Mouse (Mus musculus): ENCODE results near the gene Mtif3. TPM values are rescaled to one million over a fixed set of nuclear protein-coding genes. Genes with fewer than 3 reads are reported as not detected.
"Not testable (repeated sequence)": the region's sequence is repeated elsewhere in the genome, so short reads cannot be mapped to it uniquely, and the experiment has no call there.

The Mtif3 gene
- polyA plus RNA-seq, 1 experiment: 23.7 TPM

DNA sequence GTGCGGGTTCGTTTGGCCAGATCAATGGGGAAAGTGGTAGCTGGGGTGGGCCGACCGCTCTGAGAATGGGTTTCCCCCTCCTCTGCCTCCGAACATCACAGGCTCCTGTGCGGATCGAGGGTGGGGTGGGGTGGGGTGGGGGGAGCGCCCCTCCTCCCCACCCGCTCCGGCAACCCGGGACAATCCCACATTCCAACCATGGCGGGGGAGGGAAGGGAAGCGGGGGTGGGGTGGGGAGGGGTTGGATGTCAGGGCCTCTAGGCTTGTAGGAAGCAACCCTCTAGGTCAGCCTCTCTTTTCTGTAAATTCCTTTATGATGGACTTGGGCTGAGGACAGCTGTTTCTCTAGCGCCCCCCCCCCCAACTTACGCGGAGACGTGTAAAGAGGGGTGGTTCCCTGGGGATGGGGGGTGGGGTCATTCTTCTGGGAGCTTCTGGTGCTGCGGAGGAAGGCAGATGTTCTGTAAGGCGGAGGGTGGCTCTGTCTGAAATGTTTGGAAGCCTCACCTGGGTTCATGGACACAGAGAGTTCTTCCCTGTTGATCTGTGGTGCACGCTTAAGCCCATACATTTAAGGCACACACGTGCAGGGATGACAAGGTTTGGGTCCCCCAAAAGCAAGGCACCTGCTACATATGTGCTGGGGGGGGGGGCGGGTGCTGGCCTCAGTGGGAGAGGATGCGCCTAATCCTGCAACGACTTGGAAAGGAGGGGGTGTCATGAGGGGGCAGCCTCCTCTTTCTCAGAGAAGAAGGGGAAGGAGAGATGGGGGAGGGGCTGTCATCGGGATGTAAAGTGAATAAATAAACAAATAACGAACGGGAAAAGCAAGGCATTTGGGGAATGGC is 43.1 kb downstream of the Mtif3 start:
- no peak overlapping the region for H3K4me3 ChIP-seq
- H3K36me3 ChIP-seq (ENCODE audit: control insufficient read depth, insufficient read depth): no peaks in the 10 kb centered on the region

DNA sequence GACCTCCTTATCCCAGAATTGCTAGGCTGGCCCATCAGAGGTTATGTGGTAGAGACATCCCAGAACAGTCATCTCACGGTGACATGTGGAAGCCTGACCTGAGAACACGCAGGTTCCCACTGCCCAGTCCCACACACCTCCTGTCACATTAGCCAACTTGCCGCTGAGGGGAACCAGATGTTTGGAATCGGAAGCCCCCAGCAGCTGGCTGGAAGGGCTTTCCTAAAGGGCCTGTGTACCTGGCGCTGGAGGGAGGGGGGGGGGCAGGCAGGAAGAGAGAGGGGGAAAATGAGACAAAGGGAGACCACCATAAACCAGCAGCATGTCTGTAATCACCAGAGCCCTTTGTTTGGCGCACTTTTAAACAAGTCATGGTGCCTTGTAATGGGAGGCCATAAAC is 43.7 kb downstream of the Mtif3 start:
- Histone ChIP-seq H3K36me3 (ENCODE audit: control insufficient read depth, insufficient read depth) (no peaks in the 10 kb centered on the region), H3K4me2 (ENCODE audit: low read depth) (no peak overlapping the region), H3K4me3 (no peak overlapping the region), H3K27me3 (ENCODE audit: control insufficient read depth, insufficient read depth, insufficient read length) (no peaks in the 10 kb centered on the region), H3ac (ENCODE audit: control insufficient read depth, insufficient read length) (no peak overlapping the region), H3K79me2 (ENCODE audit: control insufficient read depth, insufficient read depth) (no peaks in the 10 kb centered on the region)
- TF ChIP-seq CEBPB (IDR thresholded peaks at IDR 0.05; ENCODE audit: insufficient read depth, poor library complexity, severe bottlenecking) (no peak), MYOD1 (IDR thresholded peaks at IDR 0.05; ENCODE audit: control insufficient read depth in 1 of 3, insufficient read length in 2 of 3, low read depth in 2 of 3) (no peak), REST (IDR thresholded peaks at IDR 0.05; ENCODE audit: insufficient read depth, insufficient read length) (no peak), POLR2A (IDR thresholded peaks at IDR 0.05; ENCODE audit: insufficient read length, low read depth) (no peak), USF1 (IDR thresholded peaks at IDR 0.05; ENCODE audit: low read depth) (no peak), MYOG (IDR thresholded peaks at IDR 0.05; ENCODE audit: control insufficient read depth in 1 of 3, insufficient read depth in 1 of 3, insufficient read length in 2 of 3, low read depth in 2 of 3) (no peak), POLR2AphosphoS2 (IDR thresholded peaks at IDR 0.05; ENCODE audit: insufficient read length, low read depth) (no peak), TCF3 (IDR thresholded peaks at IDR 0.05; ENCODE audit: insufficient read length, low read depth) (no peak), TCF12 (IDR thresholded peaks at IDR 0.05; ENCODE audit: insufficient read depth, poor library complexity, severe bottlenecking) (no peak), MAX (IDR thresholded peaks at IDR 0.05; ENCODE audit: low read depth) (no peak), E2F4 (IDR thresholded peaks at IDR 0.05; ENCODE audit: insufficient read depth) (no peak), SRF (IDR thresholded peaks at IDR 0.05; ENCODE audit: control insufficient read depth, insufficient read length, low read depth) (no peak)

More for the DNA sequence above, 43.1 kb downstream of the Mtif3 start:
- H3ac ChIP-seq (ENCODE audit: control insufficient read depth, insufficient read length): no peak overlapping the region
- H3K4me2 ChIP-seq (ENCODE audit: low read depth): no peak overlapping the region
- no peak for TF ChIP-seq MYOG (IDR thresholded peaks at IDR 0.05; ENCODE audit: control insufficient read depth in 1 of 3, insufficient read depth in 1 of 3, insufficient read length in 2 of 3, low read depth in 2 of 3)
- no peak for TF ChIP-seq TCF12 (IDR thresholded peaks at IDR 0.05; ENCODE audit: insufficient read depth, poor library complexity, severe bottlenecking)
- no peak for TF ChIP-seq CEBPB (IDR thresholded peaks at IDR 0.05; ENCODE audit: insufficient read depth, poor library complexity, severe bottlenecking)
- no peak for TF ChIP-seq TCF3 (IDR thresholded peaks at IDR 0.05; ENCODE audit: insufficient read length, low read depth)
- TF ChIP-seq USF1 (IDR thresholded peaks at IDR 0.05; ENCODE audit: low read depth): no peak
- no peak for TF ChIP-seq SRF (IDR thresholded peaks at IDR 0.05; ENCODE audit: control insufficient read depth, insufficient read length, low read depth)
- no peak for TF ChIP-seq POLR2AphosphoS2 (IDR thresholded peaks at IDR 0.05; ENCODE audit: insufficient read length, low read depth)
- TF ChIP-seq REST (IDR thresholded peaks at IDR 0.05; ENCODE audit: insufficient read depth, insufficient read length): no peak
- no peak for TF ChIP-seq POLR2A (IDR thresholded peaks at IDR 0.05; ENCODE audit: insufficient read length, low read depth)
- H3K27me3 ChIP-seq (ENCODE audit: control insufficient read depth, insufficient read depth, insufficient read length): no peaks in the 10 kb centered on the region
- no peaks in the 10 kb centered on the region for H3K79me2 ChIP-seq (ENCODE audit: control insufficient read depth, insufficient read depth)

DNA sequence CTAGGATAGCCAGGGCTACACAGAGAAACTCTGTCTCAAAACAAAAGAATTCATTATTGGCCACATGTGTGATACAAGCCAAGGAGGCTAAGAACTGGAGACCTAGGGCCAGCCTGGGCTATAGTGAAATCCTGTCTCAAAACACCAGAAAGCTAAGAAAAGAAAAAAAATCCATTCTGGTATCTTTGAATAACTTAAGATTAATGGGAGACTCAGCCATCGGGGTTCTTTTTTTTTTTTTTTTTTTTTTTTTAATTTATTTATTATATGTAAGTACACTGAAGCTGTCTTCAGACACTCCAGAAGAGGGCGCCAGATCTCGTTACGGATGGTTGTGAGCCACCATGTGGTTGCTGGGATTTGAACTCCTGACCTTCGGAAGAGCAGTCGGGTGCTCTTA is 46.2 kb downstream of the Mtif3 start:
- not testable (repeated sequence) for H3K36me3 ChIP-seq (ENCODE audit: control insufficient read depth, insufficient read depth); H3K4me2 ChIP-seq (ENCODE audit: low read depth); H3ac ChIP-seq (ENCODE audit: control insufficient read depth, insufficient read length); H3K27me3 ChIP-seq (ENCODE audit: control insufficient read depth, insufficient read depth, insufficient read length); H3K4me3 ChIP-seq; H3K79me2 ChIP-seq (ENCODE audit: control insufficient read depth, insufficient read depth)

DNA sequence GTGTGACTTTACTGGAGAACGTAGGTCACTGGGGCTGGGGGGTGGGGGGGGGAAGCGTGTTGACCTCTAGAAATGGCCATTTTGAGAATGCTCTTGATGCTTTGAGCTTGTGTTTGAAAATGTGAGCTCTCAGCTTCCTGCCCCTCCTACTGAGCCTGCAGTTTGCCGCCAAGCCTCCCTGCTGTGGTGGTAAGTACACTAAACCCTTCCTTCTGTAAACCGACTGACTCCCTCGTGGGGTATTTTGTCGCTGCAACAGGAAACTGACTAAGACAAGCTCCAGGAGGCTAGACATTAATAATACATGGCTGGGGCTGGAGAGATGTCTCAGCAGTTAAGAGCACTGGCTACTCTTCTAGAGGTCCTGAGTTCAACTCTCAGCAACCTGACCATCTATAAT is 46.8 kb downstream of the Mtif3 start:
- H3K36me3 ChIP-seq (ENCODE audit: control insufficient read depth, insufficient read depth): no peaks in the 10 kb centered on the region
- no peak overlapping the region for H3ac ChIP-seq (ENCODE audit: control insufficient read depth, insufficient read length)
- no peak overlapping the region for H3K4me2 ChIP-seq (ENCODE audit: low read depth)
- no peaks in the 10 kb centered on the region for H3K27me3 ChIP-seq (ENCODE audit: control insufficient read depth, insufficient read depth, insufficient read length)
- TF ChIP-seq SRF (IDR thresholded peaks at IDR 0.05; ENCODE audit: control insufficient read depth, insufficient read length, low read depth) (no peak), CEBPB (IDR thresholded peaks at IDR 0.05; ENCODE audit: insufficient read depth, poor library complexity, severe bottlenecking) (no peak)
- no peaks in the 10 kb centered on the region for H3K79me2 ChIP-seq (ENCODE audit: control insufficient read depth, insufficient read depth)
- H3K4me3 ChIP-seq: no peak overlapping the region

DNA sequence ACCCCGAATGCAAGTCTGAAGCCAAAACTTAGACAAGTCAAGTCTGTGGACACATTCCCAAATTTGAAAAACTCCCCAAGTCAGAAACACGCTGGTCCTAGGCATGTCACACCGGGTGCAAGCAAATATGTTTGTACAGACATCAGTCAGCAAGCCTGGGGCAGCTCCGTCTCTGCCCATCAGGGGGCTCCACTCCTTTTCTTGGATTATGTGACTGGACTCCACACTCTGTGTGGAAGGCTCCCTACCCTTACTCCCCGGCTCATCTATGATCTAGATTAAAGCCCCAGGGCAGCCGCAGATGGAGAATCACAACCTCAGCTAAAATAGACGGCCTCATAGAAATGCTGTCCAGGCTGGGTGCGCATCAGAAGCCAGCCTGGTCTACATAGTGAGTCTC is 47.3 kb downstream of the Mtif3 start:
- Histone ChIP-seq H3K36me3 (ENCODE audit: control insufficient read depth, insufficient read depth) (no peaks in the 10 kb centered on the region), H3K27me3 (ENCODE audit: control insufficient read depth, insufficient read depth, insufficient read length) (no peaks in the 10 kb centered on the region), H3K4me3 (no peak overlapping the region), H3ac (ENCODE audit: control insufficient read depth, insufficient read length) (no peak overlapping the region), H3K79me2 (ENCODE audit: control insufficient read depth, insufficient read depth) (no peaks in the 10 kb centered on the region), H3K4me2 (ENCODE audit: low read depth) (no peak overlapping the region)
- no peak for TF ChIP-seq TCF3 (IDR thresholded peaks at IDR 0.05; ENCODE audit: insufficient read length, low read depth)
- TF ChIP-seq USF1 (IDR thresholded peaks at IDR 0.05; ENCODE audit: low read depth): no peak
- TF ChIP-seq TCF12 (IDR thresholded peaks at IDR 0.05; ENCODE audit: insufficient read depth, poor library complexity, severe bottlenecking): no peak
- no peak for TF ChIP-seq POLR2AphosphoS2 (IDR thresholded peaks at IDR 0.05; ENCODE audit: insufficient read length, low read depth)
- TF ChIP-seq REST (IDR thresholded peaks at IDR 0.05; ENCODE audit: insufficient read depth, insufficient read length): no peak
- TF ChIP-seq MYOG (IDR thresholded peaks at IDR 0.05; ENCODE audit: control insufficient read depth in 1 of 3, insufficient read depth in 1 of 3, insufficient read length in 2 of 3, low read depth in 2 of 3): no peak
- no peak for TF ChIP-seq MYOD1 (IDR thresholded peaks at IDR 0.05; ENCODE audit: control insufficient read depth in 1 of 3, insufficient read length in 2 of 3, low read depth in 2 of 3)
- TF ChIP-seq POLR2A (IDR thresholded peaks at IDR 0.05; ENCODE audit: insufficient read length, low read depth): no peak
- no peak for TF ChIP-seq CEBPB (IDR thresholded peaks at IDR 0.05; ENCODE audit: insufficient read depth, poor library complexity, severe bottlenecking)
- no peak for TF ChIP-seq E2F4 (IDR thresholded peaks at IDR 0.05; ENCODE audit: insufficient read depth)
- TF ChIP-seq MAX (IDR thresholded peaks at IDR 0.05; ENCODE audit: low read depth): no peak
- TF ChIP-seq SRF (IDR thresholded peaks at IDR 0.05; ENCODE audit: control insufficient read depth, insufficient read length, low read depth): no peak

All from myocyte (in vitro differentiated cells).